Mouse (Mus musculus): Measurements from ENCODE around the gene Slc9c1. TPM values are rescaled to one million over a fixed set of nuclear protein-coding genes. Genes with fewer than 3 reads are reported as not detected.

The Slc9c1 gene
- not detected in 2 replicates for polyA plus RNA-seq (2012; rRNA removed)

GRCm38 (mm10) chr16:45535009-45535408 is at the start of gene Slc9c1:
Slc9c1 (plus strand) TSS chr16:45535309.

GRCm38 (mm10) chr16:45492927-45493326 is 42.2 kb upstream of the Slc9c1 start, which contains the start of gene Gm609:
Gm609 (minus strand) TSS chr16:45492969.

GRCm38 (mm10) chr16:45531950-45532349 is 3.2 kb upstream of the Slc9c1 start, which contains the start of gene Gm17783:
Gm17783 (minus strand) TSS chr16:45532050.

GRCm38 (mm10) chr16:45610267-45610666 is 75.2 kb downstream of the Slc9c1 start, which contains the start of gene Gcsam:
Gcsam (plus strand) TSS chr16:45610380.

GRCm38 (mm10) chr16:45653934-45654332 is 118.8 kb downstream of the Slc9c1 start, which contains the start of gene BC016579:
BC016579 (minus strand) TSS chr16:45654068.

Other genes starting within 250 kb of the Slc9c1 start
- gene Cd200, start 126.3 kb upstream of the Slc9c1 start, polyA plus RNA-seq (2012; rRNA removed), result 85.3 and 105 TPM in 2 replicates
- 0.54 and 1.0 TPM in 2 replicates for gene Gm609, start 42.3 kb upstream of the Slc9c1 start, polyA plus RNA-seq (2012; rRNA removed)
- gene Gm17783, start 3.3 kb upstream of the Slc9c1 start, polyA plus RNA-seq (2012; rRNA removed), result 0.15 and 0.22 TPM in 2 replicates
- gene Gcsam, start 75.1 kb downstream of the Slc9c1 start, polyA plus RNA-seq (2012; rRNA removed), result 0.14 and 0.16 TPM in 2 replicates
- gene BC016579, start 118.8 kb downstream of the Slc9c1 start, polyA plus RNA-seq (2012; rRNA removed), result not detected in 2 replicates
- 0.05 TPM in 1 of 2 replicates, not detected in the other for gene Tmprss7, start 158.3 kb downstream of the Slc9c1 start, polyA plus RNA-seq (2012; rRNA removed)
- gene Tagln3, start 189.3 kb downstream of the Slc9c1 start, polyA plus RNA-seq (2012; rRNA removed), result 0.79 and 1.1 TPM in 2 replicates
- gene Abhd10, start 207.6 kb downstream of the Slc9c1 start, polyA plus RNA-seq (2012; rRNA removed), result 6.3 and 7.1 TPM in 2 replicates